Mouse (Mus musculus) neural tube, embryonic 13.5 days (tissue): Measurements from ENCODE around the gene Nemp1. TPM values are rescaled to one million over a fixed set of nuclear protein-coding genes. Genes with fewer than 3 reads are reported as not detected.
"Not testable (repeated sequence)": the region's sequence is repeated elsewhere in the genome, so short reads cannot be mapped to it uniquely, and the experiment has no call there.

Experiments used
- ATAC-seq: fragments of 200-750 bp; cut with Nextera tagmentation; 2 replicates; pipeline ENCODE4 v1.8.0; 2017; ENCODE audit warnings: low read depth, mild to moderate bottlenecking, moderate TSS enrichment, moderate library complexity
- H3K27ac ChIP-seq: fragments of 300-500 bp; sonication (generic); replicated peaks from 2 replicates; pipeline ENCODE4 v1.5.1; 2015; ENCODE audit warnings: moderate library complexity, mild to moderate bottlenecking, inconsistent platforms
- H3K27me3 ChIP-seq: fragments of 300-500 bp; sonication (generic); 2 replicates; pipeline ENCODE4 v1.6.1; 2015; ENCODE audit warnings: mild to moderate bottlenecking, inconsistent platforms
- H3K36me3 ChIP-seq: fragments of 300-500 bp; sonication (generic); 2 replicates; pipeline ENCODE4 v1.6.1; 2015; ENCODE audit warnings: mild to moderate bottlenecking, inconsistent platforms
- H3K4me1 ChIP-seq: fragments of 300-500 bp; sonication (generic); replicated peaks from 2 replicates; pipeline ENCODE4 v1.6.1; 2015; ENCODE audit warnings: inconsistent platforms
- H3K4me2 ChIP-seq: fragments of 300-500 bp; sonication (generic); 2 replicates; pipeline ENCODE4 v1.6.1; 2015; ENCODE audit warnings: inconsistent platforms, mild to moderate bottlenecking, moderate library complexity
- H3K4me3 ChIP-seq: fragments of 300-500 bp; sonication (generic); 2 replicates; pipeline ENCODE4 v1.5.1; 2015; ENCODE audit warnings: mild to moderate bottlenecking, inconsistent platforms
- H3K9ac ChIP-seq: fragments of 300-500 bp; sonication (generic); 2 replicates; pipeline ENCODE4 v1.6.1; 2015; ENCODE audit warnings: moderate library complexity, mild to moderate bottlenecking, inconsistent platforms
- H3K9me3 ChIP-seq: fragments of 300-500 bp; sonication (generic); 2 replicates; pipeline ENCODE4 v1.6.1; 2016; ENCODE audit warnings: inconsistent platforms
- WGBS: fragments of 180-500 bp; shearing (Covaris S2); methylation state at CpG from one replicate; pipeline ENCODE4 v1.1.7; 2015; 5-methylcytosine and 5-hydroxymethylcytosine counted together
- polyA plus RNA-seq: library from polyadenylated mRNA; unstranded; fragments of >200 nt; fragmentation: Nextera tagmentation; extraction: Ambion mirVana; gene quantifications from 2 replicates; pipeline ENCODE4 v1.2.1, GENCODE M21; 2015

Nemp1 gene
- polyA plus RNA-seq, 1 experiment from 2014 or later = 3.3 TPM

DNA sequence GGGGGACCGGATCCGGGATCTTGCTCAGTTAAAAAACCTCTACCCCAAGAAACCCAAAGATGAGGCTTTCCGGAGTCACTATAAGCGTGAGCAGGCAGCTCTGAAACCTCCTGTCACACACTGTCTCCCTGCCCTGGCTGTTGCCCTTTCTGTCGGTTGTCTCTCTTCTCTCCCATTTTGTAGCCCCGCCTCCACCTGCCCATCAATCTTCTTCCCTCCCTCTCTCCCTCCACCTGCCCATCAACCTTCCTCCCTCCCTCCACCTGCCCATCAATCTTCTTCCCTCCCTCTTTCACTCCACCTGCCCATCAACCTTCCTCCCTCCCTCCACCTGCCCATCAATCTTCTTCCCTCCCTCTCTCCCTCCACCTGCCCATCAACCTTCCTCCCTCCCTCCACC is 9.1 kb upstream of the Nemp1 start:
- H3K27ac ChIP-seq, H3K36me3 ChIP-seq, H3K9me3 ChIP-seq, ATAC-seq, H3K4me3 ChIP-seq, H3K9ac ChIP-seq, H3K4me2 ChIP-seq: not testable (repeated sequence)
- 57% methylated on average over 6 of the region's 6 CpGs for WGBS
- peaks cover 14% of the 10 kb centered on the region for H3K4me1 ChIP-seq
- peaks cover 40% of the 10 kb centered on the region for H3K27me3 ChIP-seq

DNA sequence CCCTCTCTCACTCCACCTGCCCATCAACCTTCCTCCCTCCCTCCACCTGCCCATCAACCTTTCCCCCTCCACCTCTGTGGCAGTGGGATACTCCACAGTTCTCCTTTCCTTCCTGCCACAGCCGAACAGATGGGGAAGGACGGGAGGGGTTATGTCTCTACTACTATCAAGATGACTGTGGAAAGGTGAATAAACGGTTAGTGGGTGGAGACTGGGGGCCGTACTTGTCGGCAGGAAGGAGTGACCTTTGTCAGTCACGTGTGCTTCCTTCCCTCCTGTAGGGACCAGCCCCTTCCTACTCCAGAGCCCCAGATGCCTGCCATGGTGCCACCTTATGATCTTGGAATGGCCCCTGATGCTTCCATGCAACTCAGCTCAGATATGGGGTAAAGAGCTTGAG is 8.6 kb upstream of the Nemp1 start:
- H3K4me3 ChIP-seq = no peak overlapping the region
- peaks cover 45% of the 10 kb centered on the region for H3K27me3 ChIP-seq
- no peaks in the 10 kb centered on the region for H3K9me3 ChIP-seq
- no peak overlapping the region for H3K4me2 ChIP-seq
- ATAC-seq = no peak
- H3K27ac ChIP-seq = no peak overlapping the region
- H3K9ac ChIP-seq = no peak overlapping the region
- WGBS = 17% methylated on average over 6 of the region's 6 CpGs
- H3K36me3 ChIP-seq = no peaks in the 10 kb centered on the region
- peaks cover 18% of the 10 kb centered on the region for H3K4me1 ChIP-seq

- no peak overlapping the region for H3K4me3 ChIP-seq
- no peak overlapping the region for H3K27ac ChIP-seq
- ATAC-seq = no peak
- no peak overlapping the region for H3K4me2 ChIP-seq
- no peaks in the 10 kb centered on the region for H3K36me3 ChIP-seq
- peaks cover 60% of the 10 kb centered on the region for H3K27me3 ChIP-seq
- peaks cover 31% of the 10 kb centered on the region for H3K4me1 ChIP-seq
- H3K9ac ChIP-seq = no peak overlapping the region
- WGBS = 64% methylated on average over 1 of the region's 1 CpGs
- no peaks in the 10 kb centered on the region for H3K9me3 ChIP-seq
These were observed 7.2 kb upstream of the Nemp1 start for GRCm38 (mm10) chr10:127659551-127659950.

DNA sequence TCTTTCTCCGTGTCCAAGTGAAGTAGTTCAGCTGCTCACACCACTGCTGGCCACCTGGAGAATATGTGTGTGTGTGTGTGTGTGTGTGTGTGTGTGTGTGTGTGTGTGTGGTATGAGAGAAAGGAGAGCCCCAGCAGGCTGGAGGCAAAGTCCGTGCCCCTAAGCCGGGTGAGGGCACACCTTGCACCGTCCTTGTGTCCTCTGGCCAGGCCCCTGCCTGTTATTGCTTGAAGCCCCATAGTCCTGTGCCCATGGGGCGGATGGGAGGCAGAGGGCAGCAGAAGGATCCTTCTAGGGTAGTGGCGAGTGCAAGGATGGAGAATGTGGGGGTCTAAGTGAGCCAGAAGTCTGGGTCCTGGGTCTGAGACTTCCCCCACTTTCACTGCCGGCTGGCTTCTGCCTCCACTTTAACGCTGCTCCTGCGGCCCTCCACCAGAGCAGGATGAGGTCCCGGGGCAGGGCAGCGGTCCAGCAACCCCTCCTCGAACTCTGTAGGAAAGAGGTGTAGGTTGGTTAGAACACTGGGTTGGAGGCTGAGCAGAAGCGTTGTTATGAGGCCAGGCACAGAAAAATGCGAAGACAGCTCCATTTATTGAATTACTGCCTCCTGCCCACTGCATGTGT is 5.3 kb upstream of the Nemp1 start:
- Histone ChIP-seq H3K4me2 (peak overlapping the region; percentile 42), H3K4me1 (peaks cover 50% of the 10 kb centered on the region), H3K36me3 (no peaks in the 10 kb centered on the region), H3K9me3 (no peaks in the 10 kb centered on the region), H3K27me3 (peaks cover 78% of the 10 kb centered on the region), H3K4me3 (no peak overlapping the region), H3K27ac (no peak overlapping the region), H3K9ac (peak overlapping the region; percentile 45)
- WGBS = 15% methylated on average over 14 of the region's 14 CpGs
- no peak for ATAC-seq

- no peaks in the 10 kb centered on the region for H3K9me3 ChIP-seq
- no peaks in the 10 kb centered on the region for H3K36me3 ChIP-seq
- peaks cover 57% of the 10 kb centered on the region for H3K4me1 ChIP-seq
- H3K9ac ChIP-seq = peak overlapping the region; percentile 45
- peaks cover 85% of the 10 kb centered on the region for H3K27me3 ChIP-seq
- peak overlapping the region; percentile 42 for H3K4me2 ChIP-seq
- no peak overlapping the region for H3K27ac ChIP-seq
- no peak for ATAC-seq
- peak overlapping the region; percentile 10; the same call in 1 of the 2 replicates for H3K4me3 ChIP-seq
- 3% methylated on average over 16 of the region's 16 CpGs for WGBS
These were observed 4.6 kb upstream of the Nemp1 start for GRCm38 (mm10) chr10:127661915-127662663.

GRCm38 (mm10) chr10:127662666-127663253 is 3.9 kb upstream of the Nemp1 start:
- Histone ChIP-seq H3K4me3 (peak overlapping the region; percentile 10; the same call in 1 of the 2 replicates), H3K9ac (peak overlapping the region; percentile 44; the same call in 1 of the 2 replicates), H3K27me3 (peaks cover 92% of the 10 kb centered on the region), H3K4me2 (peak overlapping the region; percentile 42), H3K27ac (no peak overlapping the region), H3K9me3 (no peaks in the 10 kb centered on the region), H3K36me3 (no peaks in the 10 kb centered on the region), H3K4me1 (peaks cover 63% of the 10 kb centered on the region)
- WGBS = 10% methylated on average over 19 of the region's 19 CpGs
- ATAC-seq = no peak

DNA sequence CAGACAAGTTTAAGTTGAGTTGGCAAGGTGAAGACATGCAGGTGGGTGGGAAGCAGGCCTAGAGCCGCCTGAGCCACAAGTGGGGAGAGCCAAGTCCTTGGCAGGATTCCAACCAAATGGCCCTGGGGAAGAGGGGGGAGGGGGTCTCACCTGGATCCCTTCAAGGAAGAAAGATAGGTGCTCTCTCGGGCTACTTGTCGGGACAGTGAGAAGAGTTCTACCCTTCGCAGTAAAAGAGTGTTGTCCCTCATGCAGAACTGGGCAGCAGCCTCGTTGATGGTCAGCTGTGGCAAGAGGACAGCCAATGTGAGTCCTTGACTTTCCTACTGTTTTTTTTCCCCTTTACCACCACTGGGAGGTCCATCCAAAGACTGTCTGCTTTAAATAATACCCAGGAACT is 3.1 kb upstream of the Nemp1 start:
- peak overlapping the region; percentile 83; the same call in 1 of the 2 replicates for H3K4me2 ChIP-seq
- peaks cover 94% of the 10 kb centered on the region for H3K27me3 ChIP-seq
- ATAC-seq = no peak

GRCm38 (mm10) chr10:127664166-127664565 is 2.5 kb upstream of the Nemp1 start:
- WGBS = 9% methylated on average over 16 of the region's 16 CpGs
- no peak for ATAC-seq
- Histone ChIP-seq H3K9ac (0 out of 2 replicates have a peak overlapping the region, but pooled peaks have one; percentile 18), H3K4me1 (peaks cover 78% of the 10 kb centered on the region), H3K27ac (no peak overlapping the region), H3K9me3 (no peaks in the 10 kb centered on the region), H3K27me3 (peaks cover 100% of the 10 kb centered on the region), H3K4me3 (0 out of 2 replicates have a peak overlapping the region, but pooled peaks have one; percentile 54), H3K36me3 (no peaks in the 10 kb centered on the region), H3K4me2 (peak overlapping the region; percentile 83)

More for the DNA sequence above, 3.1 kb upstream of the Nemp1 start:
- no peak overlapping the region for H3K9ac ChIP-seq
- H3K4me3 ChIP-seq = no peak overlapping the region
- no peaks in the 10 kb centered on the region for H3K9me3 ChIP-seq
- no peaks in the 10 kb centered on the region for H3K36me3 ChIP-seq
- H3K4me1 ChIP-seq = peaks cover 72% of the 10 kb centered on the region
- 12% methylated on average over 5 of the region's 5 CpGs for WGBS
- no peak overlapping the region for H3K27ac ChIP-seq

- no peak for ATAC-seq
- 8% methylated on average over 13 of the region's 13 CpGs for WGBS
- peaks cover 100% of the 10 kb centered on the region for H3K27me3 ChIP-seq
- no peaks in the 10 kb centered on the region for H3K36me3 ChIP-seq
- H3K4me3 ChIP-seq = peak overlapping the region; percentile 54
- H3K27ac ChIP-seq = no peak overlapping the region
- peak overlapping the region; percentile 72; the same call in 1 of the 2 replicates for H3K9ac ChIP-seq
- peaks cover 81% of the 10 kb centered on the region for H3K4me1 ChIP-seq
- H3K9me3 ChIP-seq = no peaks in the 10 kb centered on the region
- peak overlapping the region; percentile 83 for H3K4me2 ChIP-seq
These were observed 1.8 kb upstream of the Nemp1 start for GRCm38 (mm10) chr10:127664891-127665290.

DNA sequence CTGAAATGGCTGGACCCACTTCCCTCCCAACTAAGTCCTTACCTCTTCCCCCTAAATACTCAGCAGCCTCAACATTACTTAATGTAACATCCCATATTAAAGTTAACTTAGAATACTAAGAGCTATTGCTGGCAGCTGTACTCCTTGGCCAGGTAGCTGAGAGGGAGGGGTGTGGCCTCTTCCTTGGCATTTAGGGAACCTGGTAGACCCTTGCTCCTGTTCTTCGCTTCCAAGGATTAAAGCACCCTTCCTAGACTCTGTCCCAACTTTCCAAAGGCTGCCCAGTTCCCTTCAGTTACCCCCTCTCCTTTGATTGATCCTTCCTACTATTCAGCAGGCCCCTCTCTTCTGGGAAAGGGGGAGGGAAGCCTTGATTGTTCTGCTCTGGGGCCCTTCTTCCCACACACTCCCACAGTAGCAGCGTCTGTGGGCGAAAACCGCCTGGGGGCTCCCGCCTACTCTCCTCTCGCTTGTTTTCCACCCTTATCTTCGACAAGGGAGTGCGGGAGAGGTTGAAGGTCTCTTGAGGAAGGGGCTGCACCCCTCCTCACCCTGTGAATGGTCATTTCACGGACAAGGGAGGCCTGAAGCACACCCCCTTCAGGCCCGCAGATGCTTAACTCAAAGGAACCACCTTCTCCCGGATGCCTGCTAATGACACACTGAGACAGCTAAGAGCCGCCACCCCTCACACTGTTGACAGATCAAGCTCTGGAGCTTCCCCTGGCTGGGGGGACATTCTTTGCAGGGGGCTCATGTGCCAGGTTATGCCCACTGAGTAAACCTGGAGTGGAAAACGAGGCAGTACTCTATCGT is 1.1 kb upstream of the Nemp1 start:
- H3K4me1 ChIP-seq = peaks cover 81% of the 10 kb centered on the region
- no peak for ATAC-seq
- peak overlapping the region; percentile 75 for H3K27ac ChIP-seq
- H3K36me3 ChIP-seq = no peaks in the 10 kb centered on the region
- peak overlapping the region; percentile 72 for H3K9ac ChIP-seq
- peak overlapping the region; percentile 83 for H3K4me2 ChIP-seq
- no peaks in the 10 kb centered on the region for H3K9me3 ChIP-seq
- H3K4me3 ChIP-seq = peak overlapping the region; percentile 54
- 4% methylated on average over 14 of the region's 14 CpGs for WGBS
- H3K27me3 ChIP-seq = peaks cover 97% of the 10 kb centered on the region

DNA sequence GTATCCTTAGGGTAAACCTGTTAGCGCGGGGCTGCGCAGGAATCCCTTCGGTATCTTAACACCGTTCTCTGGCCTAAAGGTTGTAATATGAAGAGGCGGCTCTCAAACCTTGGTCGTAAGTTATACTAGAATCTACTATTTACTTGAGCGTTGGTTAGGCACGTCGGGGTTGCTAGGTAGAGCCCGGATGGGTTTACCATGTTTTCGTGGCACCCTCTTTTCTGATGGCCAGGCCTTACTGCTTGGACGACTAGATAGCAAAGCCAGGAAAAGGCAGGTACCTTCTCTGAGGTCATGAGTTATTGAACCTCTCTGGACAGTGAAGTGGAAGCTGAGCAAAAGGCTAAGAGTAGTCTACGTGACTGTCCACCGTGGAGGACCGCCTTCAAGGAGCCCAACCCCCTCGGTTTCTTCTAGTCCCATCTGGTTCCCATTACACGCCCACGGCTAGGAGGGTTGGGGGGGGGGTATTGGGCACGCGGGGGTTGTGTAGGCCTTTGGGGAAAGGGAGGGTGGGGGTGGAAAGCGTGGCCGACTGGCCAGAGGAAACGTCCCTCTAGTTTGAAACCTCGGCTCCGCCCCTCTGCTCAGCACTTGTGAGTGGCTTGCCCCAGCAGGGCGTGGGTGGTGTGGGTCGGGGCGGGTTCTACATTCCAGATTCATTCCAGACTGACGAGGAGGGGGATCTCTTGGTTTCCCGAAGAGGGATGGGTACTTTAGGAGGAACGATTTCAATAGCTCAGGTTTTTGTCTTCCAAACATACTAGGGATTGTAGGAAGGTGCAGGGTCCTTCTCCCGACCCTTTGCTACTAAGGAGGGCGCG is 780 bp downstream of the Nemp1 start:
- Histone ChIP-seq H3K36me3 (no peaks in the 10 kb centered on the region), H3K4me1 (peaks cover 68% of the 10 kb centered on the region), H3K9ac (peak overlapping the region; percentile 72), H3K27ac (peak overlapping the region; percentile 78), H3K4me2 (peak overlapping the region; percentile 83), H3K27me3 (peaks cover 78% of the 10 kb centered on the region), H3K4me3 (peak overlapping the region; percentile 54), H3K9me3 (no peaks in the 10 kb centered on the region)
- 2% methylated on average over 35 of the region's 35 CpGs for WGBS
- peak; percentile 34 for ATAC-seq
